Mouse (Mus musculus): ENCODE results near the gene Sc5d.

Gene Sc5d

GRCm38 (mm10) chr9:42264145-42264544, at the start of gene Sc5d:
Gene Sc5d (minus strand): TSS chr9:42264256.
- peak; percentile 97 for DNase-seq

- DNase-seq: no peak
Measured at GRCm38 (mm10) chr9:42311311-42311710, 47.3 kb upstream of the Sc5d start.

GRCm38 (mm10) chr9:42303894-42304293, 39.8 kb upstream of the Sc5d start:
- DNase-seq: no peak

- DNase-seq: no peak
Measured at GRCm38 (mm10) chr9:42301082-42301633, 37.1 kb upstream of the Sc5d start.

GRCm38 (mm10) chr9:42296297-42296922, 32.4 kb upstream of the Sc5d start:
- DNase-seq: no peak

- DNase-seq: no peak
Measured at GRCm38 (mm10) chr9:42294131-42294530, 30.1 kb upstream of the Sc5d start.

- DNase-seq: no peak
Measured at GRCm38 (mm10) chr9:42293596-42293995, 29.5 kb upstream of the Sc5d start.

GRCm38 (mm10) chr9:42293051-42293450, 29.0 kb upstream of the Sc5d start:
- DNase-seq: no peak

GRCm38 (mm10) chr9:42279676-42280075, 15.6 kb upstream of the Sc5d start:
- no peak for DNase-seq

GRCm38 (mm10) chr9:42278046-42278445, 14.0 kb upstream of the Sc5d start:
- no peak for DNase-seq

- DNase-seq: no peak
Measured at GRCm38 (mm10) chr9:42277606-42278005, 13.6 kb upstream of the Sc5d start.

GRCm38 (mm10) chr9:42277162-42277561, 13.1 kb upstream of the Sc5d start:
- DNase-seq: no peak

- no peak for DNase-seq
Measured at GRCm38 (mm10) chr9:42275761-42276145, 11.7 kb upstream of the Sc5d start.

- no peak for DNase-seq
Measured at GRCm38 (mm10) chr9:42275027-42275760, 11.1 kb upstream of the Sc5d start.

GRCm38 (mm10) chr9:42273682-42274296, 9.7 kb upstream of the Sc5d start:
- no peak for DNase-seq

- no peak for DNase-seq
Measured at GRCm38 (mm10) chr9:42273174-42273573, 9.1 kb upstream of the Sc5d start.

GRCm38 (mm10) chr9:42272690-42273089, 8.6 kb upstream of the Sc5d start:
- DNase-seq: no peak

- DNase-seq: no peak
Measured at GRCm38 (mm10) chr9:42271456-42271855, 7.4 kb upstream of the Sc5d start.

- no peak for DNase-seq
Measured at GRCm38 (mm10) chr9:42270617-42271016, 6.6 kb upstream of the Sc5d start.

GRCm38 (mm10) chr9:42270081-42270480, 6.0 kb upstream of the Sc5d start:
- DNase-seq: no peak

- DNase-seq: no peak
Measured at GRCm38 (mm10) chr9:42268371-42268770, 4.3 kb upstream of the Sc5d start.

GRCm38 (mm10) chr9:42265309-42265708, 1.3 kb upstream of the Sc5d start:
- DNase-seq: no peak

- DNase-seq: peak; percentile 40
Measured at GRCm38 (mm10) chr9:42263709-42264111, 346 bp downstream of the Sc5d start.

- DNase-seq: no peak
Measured at GRCm38 (mm10) chr9:42260481-42260880, 3.6 kb downstream of the Sc5d start.
